Mouse (Mus musculus): ENCODE results near the gene Slc16a1.
"Not testable (repeated sequence)": the region's sequence is repeated elsewhere in the genome, so short reads cannot be mapped to it uniquely, and the experiment has no call there.

The Slc16a1 gene

GRCm38 (mm10) chr3:104639749-104640368, 1.4 kb downstream of the Slc16a1 start:
- no peak for DNase-seq

- DNase-seq = no peak
These were observed 2.4 kb downstream of the Slc16a1 start for GRCm38 (mm10) chr3:104640855-104641254.

- DNase-seq = no peak
These were observed 2.8 kb downstream of the Slc16a1 start for GRCm38 (mm10) chr3:104641313-104641712.

GRCm38 (mm10) chr3:104643113-104643512, 4.6 kb downstream of the Slc16a1 start:
- no peak for DNase-seq

- DNase-seq = peak; percentile 33 to 67
These were observed 5.4 kb downstream of the Slc16a1 start for GRCm38 (mm10) chr3:104643810-104644270.

- DNase-seq = no peak
These were observed 5.9 kb downstream of the Slc16a1 start for GRCm38 (mm10) chr3:104644371-104644770.

- no peak for DNase-seq
These were observed 15.8 kb downstream of the Slc16a1 start for GRCm38 (mm10) chr3:104654219-104654618.

GRCm38 (mm10) chr3:104654921-104655320, 16.5 kb downstream of the Slc16a1 start:
- DNase-seq = no peak

GRCm38 (mm10) chr3:104658706-104659105, 20.2 kb downstream of the Slc16a1 start:
- DNase-seq = no peak

GRCm38 (mm10) chr3:104659758-104660157, 21.3 kb downstream of the Slc16a1 start:
- no peak for DNase-seq

GRCm38 (mm10) chr3:104660522-104660921, 22.1 kb downstream of the Slc16a1 start:
- peak in 1 of 2 experiments; percentile 13 for DNase-seq

- DNase-seq = peak in 1 of 2 experiments; percentile 25
These were observed 23.5 kb downstream of the Slc16a1 start for GRCm38 (mm10) chr3:104662007-104662406.

- DNase-seq = no peak
These were observed 24.5 kb downstream of the Slc16a1 start for GRCm38 (mm10) chr3:104662926-104663325.

GRCm38 (mm10) chr3:104666950-104667349, 28.5 kb downstream of the Slc16a1 start:
- DNase-seq = no peak

GRCm38 (mm10) chr3:104667451-104667850, 29.0 kb downstream of the Slc16a1 start:
- no peak for DNase-seq

- no peak for DNase-seq
These were observed 30.5 kb downstream of the Slc16a1 start for GRCm38 (mm10) chr3:104668989-104669388.

GRCm38 (mm10) chr3:104669856-104670182, 31.4 kb downstream of the Slc16a1 start:
- DNase-seq = no peak

- DNase-seq = not testable (repeated sequence)
These were observed 31.9 kb downstream of the Slc16a1 start for GRCm38 (mm10) chr3:104670183-104671020.

GRCm38 (mm10) chr3:104671543-104671942, 33.1 kb downstream of the Slc16a1 start:
- peak; percentile 17 to 45 for DNase-seq

- DNase-seq = no peak
These were observed 33.6 kb downstream of the Slc16a1 start for GRCm38 (mm10) chr3:104672041-104672440.

GRCm38 (mm10) chr3:104673642-104674328, 35.3 kb downstream of the Slc16a1 start:
- DNase-seq = no peak

GRCm38 (mm10) chr3:104674329-104675220, 36.1 kb downstream of the Slc16a1 start:
- peak; percentile 40 to 56 for DNase-seq
